Mouse (Mus musculus) liver, embryonic 16.5 days (tissue): ENCODE measurements around the gene St7l. TPM values are rescaled to one million over a fixed set of nuclear protein-coding genes. Genes with fewer than 3 reads are reported as not detected.

Experiments
- ATAC-seq: fragments of 200-750 bp; cut with Nextera tagmentation; 2 replicates; pipeline ENCODE4 v1.8.0; 2017; ENCODE audit warnings: low read depth, mild to moderate bottlenecking, moderate number of reproducible peaks, moderate library complexity
- H3K27ac ChIP-seq: fragments of 300-500 bp; sonication (generic); 2 replicates; pipeline ENCODE4 v1.5.1; 2014; ENCODE audit warnings: mild to moderate bottlenecking, low read length
- H3K27me3 ChIP-seq: fragments of 300-500 bp; sonication (generic); 2 replicates; pipeline ENCODE4 v1.6.1; 2014; ENCODE audit warnings: low read depth, low read length, mixed read lengths; ENCODE audit not compliant: control insufficient read depth, insufficient read depth
- H3K36me3 ChIP-seq: fragments of 300-500 bp; sonication (generic); 2 replicates; pipeline ENCODE4 v1.6.1; 2014; ENCODE audit warnings: mild to moderate bottlenecking; ENCODE audit not compliant: control insufficient read depth, insufficient read depth
- H3K4me1 ChIP-seq: fragments of 300-500 bp; sonication (generic); 2 replicates; pipeline ENCODE4 v1.6.1; 2014; ENCODE audit warnings: low read depth, low read length, mixed read lengths; ENCODE audit not compliant: control insufficient read depth
- H3K4me2 ChIP-seq: fragments of 300-500 bp; sonication (generic); 2 replicates; pipeline ENCODE4 v1.6.1; 2014; ENCODE audit warnings: low read depth, low read length, mixed read lengths
- H3K4me3 ChIP-seq: fragments of 300-500 bp; sonication (generic); 2 replicates; pipeline ENCODE4 v1.5.1; 2014; ENCODE audit warnings: low read depth, mild to moderate bottlenecking, low read length
- H3K9ac ChIP-seq: fragments of 300-500 bp; sonication (generic); 2 replicates; pipeline ENCODE4 v1.6.1; 2014; ENCODE audit warnings: low read depth, low read length
- H3K9me3 ChIP-seq: fragments of 300-500 bp; sonication (generic); replicated peaks from 2 replicates; pipeline ENCODE4 v1.6.1; 2016; ENCODE audit warnings: low read length; ENCODE audit not compliant: control insufficient read depth
- WGBS: fragments of 180-500 bp; shearing (Covaris S2); extraction: QIAGEN DNeasy Blood & Tissue Kit; methylation state at CpG from one replicate; pipeline ENCODE4 v1.1.7; 2014; ENCODE audit not compliant: insufficient replicate concordance; 5-methylcytosine and 5-hydroxymethylcytosine counted together
- polyA plus RNA-seq: library from polyadenylated mRNA; unstranded; fragments of >200 nt; fragmentation: Nextera tagmentation; extraction: Ambion mirVana; gene quantifications from 2 replicates; pipeline ENCODE4 v1.2.1, GENCODE M21; 2015

St7l gene
- polyA plus RNA-seq = 10.9 and 13.3 TPM in 2 replicates

- Histone ChIP-seq H3K9me3 (no peaks in the 10 kb centered on the region), H3K4me3 (peak within 1 kb of the TSS; percentile 100), H3K27me3 (no peaks in the 10 kb centered on the region), H3K4me2 (peak within 1 kb of the TSS; percentile 86), H3K9ac (peak within 1 kb of the TSS; percentile 99), H3K36me3 (no peaks in the 10 kb centered on the region), H3K4me1 (peaks cover 32% of the 10 kb centered on the region), H3K27ac (peak within 1 kb of the TSS; percentile 95)
- peak; percentile 94 for ATAC-seq
- 0% methylated on average over 41 of the region's 43 CpGs for WGBS
Measured at GRCm38 (mm10) chr3:104863786-104864650, at the start of gene St7l, which contains the start of gene Capza1. TSS of gene St7l (plus strand) at chr3:104864005. TSS of gene Capza1 (minus strand) at chr3:104864505.

GRCm38 (mm10) chr3:104814746-104815145 is 49.1 kb upstream of the St7l start:
- Histone ChIP-seq H3K27me3 (no peaks in the 10 kb centered on the region), H3K4me2 (no peak overlapping the region), H3K4me1 (peaks cover 17% of the 10 kb centered on the region), H3K36me3 (no peaks in the 10 kb centered on the region), H3K4me3 (no peak overlapping the region), H3K27ac (no peak overlapping the region), H3K9ac (no peak overlapping the region), H3K9me3 (no peaks in the 10 kb centered on the region)
- WGBS = 82% methylated on average over 1 of the region's 1 CpGs
- no peak for ATAC-seq

- ATAC-seq = no peak
- Histone ChIP-seq H3K27ac (no peak overlapping the region), H3K4me1 (peaks cover 17% of the 10 kb centered on the region), H3K4me2 (no peak overlapping the region), H3K9me3 (no peaks in the 10 kb centered on the region), H3K27me3 (no peaks in the 10 kb centered on the region), H3K36me3 (no peaks in the 10 kb centered on the region), H3K4me3 (no peak overlapping the region), H3K9ac (no peak overlapping the region)
- WGBS = 70% methylated on average over 2 of the region's 2 CpGs
Measured at GRCm38 (mm10) chr3:104815346-104815745, 48.5 kb upstream of the St7l start.

GRCm38 (mm10) chr3:104816130-104816529 is 47.7 kb upstream of the St7l start:
- H3K9ac ChIP-seq = no peak overlapping the region
- WGBS = 93% methylated on average over 7 of the region's 7 CpGs
- no peaks in the 10 kb centered on the region for H3K27me3 ChIP-seq
- ATAC-seq = no peak
- peaks cover 4% of the 10 kb centered on the region for H3K36me3 ChIP-seq
- H3K4me2 ChIP-seq = 0 out of 2 replicates have a peak overlapping the region, but pooled peaks have one; percentile 77
- H3K4me3 ChIP-seq = no peak overlapping the region
- peaks cover 17% of the 10 kb centered on the region for H3K4me1 ChIP-seq
- H3K27ac ChIP-seq = no peak overlapping the region
- no peaks in the 10 kb centered on the region for H3K9me3 ChIP-seq

GRCm38 (mm10) chr3:104817481-104817990 is 46.3 kb upstream of the St7l start:
- under 1% methylated on average over 42 of the region's 46 CpGs for WGBS
- Histone ChIP-seq H3K9me3 (no peaks in the 10 kb centered on the region), H3K9ac (peak overlapping the region; percentile 78), H3K27ac (peak overlapping the region; percentile 77), H3K4me1 (peaks cover 17% of the 10 kb centered on the region), H3K36me3 (peaks cover 8% of the 10 kb centered on the region), H3K27me3 (no peaks in the 10 kb centered on the region), H3K4me3 (peak overlapping the region; percentile 73), H3K4me2 (peak overlapping the region; percentile 77)
- ATAC-seq = peak; percentile 33

GRCm38 (mm10) chr3:104817991-104818748 is 45.6 kb upstream of the St7l start, which contains the start of gene Mov10:
TSS of gene Mov10 (minus strand) at chr3:104818563.
- under 1% methylated on average over 39 of the region's 40 CpGs for WGBS
- ATAC-seq = peak; percentile 93
- H3K27me3 ChIP-seq = no peaks in the 10 kb centered on the region
- peak within 1 kb of the TSS; percentile 73 for H3K4me3 ChIP-seq
- H3K9ac ChIP-seq = peak within 1 kb of the TSS; percentile 78
- H3K27ac ChIP-seq = peak within 1 kb of the TSS; percentile 77
- H3K4me2 ChIP-seq = peak within 1 kb of the TSS; percentile 77
- no peaks in the 10 kb centered on the region for H3K9me3 ChIP-seq
- peaks cover 17% of the 10 kb centered on the region for H3K4me1 ChIP-seq
- peaks cover 8% of the 10 kb centered on the region for H3K36me3 ChIP-seq

GRCm38 (mm10) chr3:104818749-104819134 is 45.1 kb upstream of the St7l start:
- Histone ChIP-seq H3K4me2 (peak overlapping the region; percentile 77), H3K9ac (peak overlapping the region; percentile 78), H3K27me3 (no peaks in the 10 kb centered on the region), H3K27ac (peak overlapping the region; percentile 77), H3K4me1 (peaks cover 17% of the 10 kb centered on the region), H3K36me3 (peaks cover 8% of the 10 kb centered on the region), H3K9me3 (no peaks in the 10 kb centered on the region), H3K4me3 (peak overlapping the region; percentile 73)
- ATAC-seq = no peak
- WGBS = 2% methylated on average over 3 of the region's 3 CpGs

- no peak overlapping the region for H3K4me2 ChIP-seq
- no peak for ATAC-seq
- H3K36me3 ChIP-seq = peaks cover 8% of the 10 kb centered on the region
- no peak overlapping the region for H3K9ac ChIP-seq
- H3K4me1 ChIP-seq = peaks cover 17% of the 10 kb centered on the region
- no peaks in the 10 kb centered on the region for H3K27me3 ChIP-seq
- no peak overlapping the region for H3K4me3 ChIP-seq
- H3K9me3 ChIP-seq = no peaks in the 10 kb centered on the region
- 68% methylated on average over 1 of the region's 1 CpGs for WGBS
- no peak overlapping the region for H3K27ac ChIP-seq
Measured at GRCm38 (mm10) chr3:104820426-104820825, 43.4 kb upstream of the St7l start.
